Mouse (Mus musculus) forebrain, embryonic 15.5 days (tissue): ENCODE results near the gene Cnksr3. TPM values are rescaled to one million over a fixed set of nuclear protein-coding genes. Genes with fewer than 3 reads are reported as not detected.

ENCODE experiments used
- ATAC-seq: fragments of 200-750 bp; cut with Nextera tagmentation; replicated peaks from 2 replicates; pipeline ENCODE4 v1.8.0; 2017; ENCODE audit warnings: mild to moderate bottlenecking, moderate TSS enrichment, moderate library complexity
- H3K27ac ChIP-seq: fragments of 300-500 bp; sonication (generic); replicated peaks from 2 replicates; pipeline ENCODE4 v1.5.1; 2015; ENCODE audit warnings: mild to moderate bottlenecking, inconsistent platforms
- H3K27me3 ChIP-seq: fragments of 300-500 bp; sonication (generic); 2 replicates; pipeline ENCODE4 v1.6.1; 2015; ENCODE audit warnings: inconsistent platforms
- H3K36me3 ChIP-seq: fragments of 300-500 bp; sonication (generic); 2 replicates; pipeline ENCODE4 v1.6.1; 2015; ENCODE audit warnings: mild to moderate bottlenecking, inconsistent platforms
- H3K4me1 ChIP-seq: fragments of 300-500 bp; sonication (generic); 2 replicates; pipeline ENCODE4 v1.6.1; 2015; ENCODE audit warnings: inconsistent platforms
- H3K4me2 ChIP-seq: fragments of 300-500 bp; sonication (generic); replicated peaks from 2 replicates; pipeline ENCODE4 v1.6.1; 2015; ENCODE audit warnings: mild to moderate bottlenecking, inconsistent platforms
- H3K4me3 ChIP-seq: fragments of 300-500 bp; sonication (generic); 2 replicates; pipeline ENCODE4 v1.5.1; 2015; ENCODE audit warnings: mild to moderate bottlenecking, inconsistent platforms
- H3K9ac ChIP-seq: fragments of 300-500 bp; sonication (generic); replicated peaks from 2 replicates; pipeline ENCODE4 v1.6.1; 2015; ENCODE audit warnings: mild to moderate bottlenecking, inconsistent platforms
- H3K9me3 ChIP-seq: fragments of 300-500 bp; sonication (generic); 2 replicates; pipeline ENCODE4 v1.6.1; 2016; ENCODE audit warnings: inconsistent platforms
- WGBS: fragments of 180-500 bp; shearing (Covaris S2); methylation state at CpG from one replicate; pipeline ENCODE4 v1.1.7; 2015; ENCODE audit warnings: mixed read lengths; 5-methylcytosine and 5-hydroxymethylcytosine counted together
- polyA plus RNA-seq: library from polyadenylated mRNA; unstranded; fragments of >200 nt; fragmentation: Nextera tagmentation; extraction: Ambion mirVana; gene quantifications from 2 replicates; pipeline ENCODE4 v1.2.1, GENCODE M21; 2015

Cnksr3 gene
- polyA plus RNA-seq, 1 experiment from 2014 or later: 3.1 TPM

DNA sequence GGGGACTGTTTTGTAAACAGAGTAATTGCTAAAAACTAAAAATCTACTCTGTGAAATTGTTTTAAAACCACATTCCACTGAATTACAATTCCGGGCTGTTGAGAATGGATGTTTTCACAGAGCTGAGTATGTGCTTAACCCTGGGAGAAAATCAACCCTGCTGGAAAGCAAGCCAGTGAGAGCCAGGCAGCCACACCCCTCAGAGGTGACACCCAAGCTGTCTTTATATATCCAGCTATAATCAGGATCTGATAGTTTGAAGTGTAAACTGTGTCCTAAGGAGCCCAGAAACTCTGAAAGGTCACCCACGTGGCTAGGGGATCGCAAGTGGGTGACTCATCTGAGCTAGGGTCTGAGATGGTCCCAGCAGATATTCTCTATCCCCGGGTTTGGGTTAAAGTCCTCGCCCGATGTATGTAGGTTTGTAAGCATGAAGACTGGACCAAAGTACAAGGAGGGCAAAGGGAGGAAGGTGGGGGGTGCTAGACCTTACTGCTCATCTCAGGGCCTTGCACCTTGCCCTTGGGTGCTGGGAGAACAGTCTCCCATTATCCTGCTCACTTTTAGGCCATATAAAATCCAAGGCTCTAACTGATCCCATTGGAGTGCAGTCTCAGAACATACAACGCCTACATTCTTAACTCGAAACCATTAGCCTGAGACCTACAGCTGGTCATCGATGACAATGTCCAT lies 20.2 kb downstream of the Cnksr3 start:
- Histone ChIP-seq H3K4me2 (no peak overlapping the region), H3K4me1 (peaks cover 5% of the 10 kb centered on the region; the same call in 1 of the 2 replicates), H3K9me3 (no peaks in the 10 kb centered on the region), H3K4me3 (no peak overlapping the region), H3K27ac (no peak overlapping the region), H3K36me3 (no peaks in the 10 kb centered on the region), H3K9ac (no peak overlapping the region), H3K27me3 (no peaks in the 10 kb centered on the region)
- ATAC-seq: no peak
- 92% methylated on average over 9 of the region's 9 CpGs for WGBS

DNA sequence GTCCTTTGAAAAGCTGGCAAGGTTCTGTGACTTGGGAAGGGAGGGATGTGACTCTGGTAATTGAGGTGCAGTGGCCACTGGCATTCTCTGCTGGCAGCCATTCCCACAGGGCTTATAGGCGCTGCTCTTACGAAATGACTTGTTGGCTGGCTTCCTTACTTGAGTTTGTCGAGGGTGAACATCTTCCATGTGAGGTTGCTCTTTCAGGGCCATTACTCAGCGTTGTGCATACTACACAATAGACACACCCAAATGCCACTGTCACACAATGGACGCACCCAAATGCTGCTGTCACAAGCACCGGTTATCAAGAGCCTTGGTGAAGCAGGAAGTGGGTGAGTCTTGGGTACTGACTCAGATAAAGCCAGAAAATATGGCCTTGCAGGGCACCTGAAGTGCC lies 22.8 kb downstream of the Cnksr3 start:
- H3K9ac ChIP-seq: no peak overlapping the region
- H3K4me2 ChIP-seq: no peak overlapping the region
- no peak for ATAC-seq
- no peaks in the 10 kb centered on the region for H3K36me3 ChIP-seq
- H3K9me3 ChIP-seq: no peaks in the 10 kb centered on the region
- no peak overlapping the region for H3K27ac ChIP-seq
- 89% methylated on average over 6 of the region's 6 CpGs for WGBS
- H3K4me1 ChIP-seq: no peaks in the 10 kb centered on the region
- H3K27me3 ChIP-seq: no peaks in the 10 kb centered on the region
- no peak overlapping the region for H3K4me3 ChIP-seq

DNA sequence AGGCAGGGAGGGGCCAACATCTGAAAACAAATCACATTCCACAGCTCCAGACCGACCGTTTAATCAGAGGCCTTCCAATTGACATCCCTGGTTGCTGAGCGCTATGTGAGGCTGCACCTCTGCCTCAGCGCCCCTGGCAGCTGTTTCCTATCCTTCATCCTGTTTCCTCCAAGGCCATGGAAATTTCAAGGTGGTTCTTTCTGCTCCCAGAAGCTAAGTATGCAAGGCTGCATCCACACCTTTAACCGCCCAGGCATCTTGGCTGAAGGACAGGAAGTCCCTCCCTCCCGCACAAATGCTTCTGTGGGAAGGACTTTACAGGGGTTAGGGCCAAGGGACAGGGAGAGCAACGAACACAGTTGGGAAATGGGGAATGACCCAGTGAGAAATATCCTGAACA lies 24.2 kb downstream of the Cnksr3 start:
- H3K9me3 ChIP-seq: no peaks in the 10 kb centered on the region
- ATAC-seq: no peak
- no peaks in the 10 kb centered on the region for H3K27me3 ChIP-seq
- 84% methylated on average over 7 of the region's 7 CpGs for WGBS
- H3K4me3 ChIP-seq: no peak overlapping the region
- no peak overlapping the region for H3K4me2 ChIP-seq
- H3K36me3 ChIP-seq: no peaks in the 10 kb centered on the region
- H3K9ac ChIP-seq: no peak overlapping the region
- no peaks in the 10 kb centered on the region for H3K4me1 ChIP-seq
- no peak overlapping the region for H3K27ac ChIP-seq

DNA sequence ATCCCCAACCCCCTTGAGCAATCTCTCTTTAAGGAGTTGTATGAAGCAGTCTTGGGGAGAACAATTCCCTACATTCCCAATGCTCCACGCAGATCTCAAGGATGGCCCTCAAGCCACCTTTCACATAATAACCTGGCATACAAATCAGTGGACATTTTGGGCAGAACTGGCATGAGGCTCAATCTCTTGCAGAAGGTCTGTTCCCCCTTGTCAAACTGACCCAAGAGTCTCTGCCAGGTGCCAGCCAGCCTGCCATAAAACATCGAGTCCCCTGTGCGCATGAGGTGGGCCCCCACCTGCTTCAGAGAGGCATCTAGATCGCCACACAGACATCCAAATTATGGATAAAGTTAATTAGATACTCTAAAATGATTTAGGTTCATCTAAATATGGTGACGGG lies 25.0 kb downstream of the Cnksr3 start:
- no peak overlapping the region for H3K27ac ChIP-seq
- no peaks in the 10 kb centered on the region for H3K36me3 ChIP-seq
- WGBS: 93% methylated on average over 5 of the region's 5 CpGs
- H3K9me3 ChIP-seq: no peaks in the 10 kb centered on the region
- H3K4me1 ChIP-seq: no peaks in the 10 kb centered on the region
- no peak for ATAC-seq
- no peaks in the 10 kb centered on the region for H3K27me3 ChIP-seq
- no peak overlapping the region for H3K4me2 ChIP-seq
- H3K4me3 ChIP-seq: no peak overlapping the region
- no peak overlapping the region for H3K9ac ChIP-seq

DNA sequence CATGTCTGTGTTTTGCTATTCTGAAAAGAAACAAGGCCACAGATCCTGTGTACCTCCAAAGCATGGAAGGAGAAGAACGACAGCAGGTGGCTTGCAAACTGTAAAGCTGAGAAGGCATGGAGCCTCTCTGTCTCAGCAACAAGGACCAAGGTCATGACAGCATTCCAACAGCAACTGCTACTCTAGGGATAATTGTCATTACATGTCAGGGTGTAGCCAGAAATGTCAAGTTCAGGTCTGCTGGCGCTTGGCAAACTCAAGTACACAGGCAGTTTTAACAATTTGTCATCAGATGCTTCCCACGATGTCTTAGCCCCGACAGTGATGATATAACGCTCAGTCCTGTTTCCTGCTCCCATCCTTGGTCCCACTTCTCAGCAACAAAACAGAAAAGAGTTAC lies 26.0 kb downstream of the Cnksr3 start:
- H3K4me3 ChIP-seq: no peak overlapping the region
- ATAC-seq: no peak
- H3K27me3 ChIP-seq: no peaks in the 10 kb centered on the region
- no peaks in the 10 kb centered on the region for H3K9me3 ChIP-seq
- no peaks in the 10 kb centered on the region for H3K4me1 ChIP-seq
- WGBS: 94% methylated on average over 5 of the region's 5 CpGs
- no peak overlapping the region for H3K9ac ChIP-seq
- no peaks in the 10 kb centered on the region for H3K36me3 ChIP-seq
- H3K4me2 ChIP-seq: no peak overlapping the region
- H3K27ac ChIP-seq: no peak overlapping the region

DNA sequence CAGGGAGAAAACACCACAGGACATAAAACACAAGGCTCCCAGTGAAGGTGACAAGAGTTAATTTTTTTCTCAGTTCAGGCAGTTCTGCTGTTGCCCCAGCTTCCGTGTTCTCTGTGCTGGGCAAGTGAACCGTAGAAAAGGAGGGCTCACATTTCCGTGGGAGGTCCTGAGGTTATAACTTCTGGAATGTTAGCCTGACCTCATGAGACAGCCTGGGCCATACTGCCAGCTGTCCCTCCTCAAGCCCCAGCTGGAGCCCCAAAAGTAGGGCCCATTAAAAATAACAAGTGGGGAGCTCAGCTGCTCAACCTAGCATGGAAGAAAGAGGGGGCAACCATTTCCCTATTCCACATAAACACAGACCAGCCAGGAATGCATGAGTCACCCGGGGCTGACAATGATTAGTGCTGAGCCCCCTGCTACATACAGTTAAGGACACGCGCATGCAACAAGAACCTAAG lies 28.8 kb downstream of the Cnksr3 start:
- 50% methylated on average over 6 of the region's 6 CpGs for WGBS
- no peak for ATAC-seq

DNA sequence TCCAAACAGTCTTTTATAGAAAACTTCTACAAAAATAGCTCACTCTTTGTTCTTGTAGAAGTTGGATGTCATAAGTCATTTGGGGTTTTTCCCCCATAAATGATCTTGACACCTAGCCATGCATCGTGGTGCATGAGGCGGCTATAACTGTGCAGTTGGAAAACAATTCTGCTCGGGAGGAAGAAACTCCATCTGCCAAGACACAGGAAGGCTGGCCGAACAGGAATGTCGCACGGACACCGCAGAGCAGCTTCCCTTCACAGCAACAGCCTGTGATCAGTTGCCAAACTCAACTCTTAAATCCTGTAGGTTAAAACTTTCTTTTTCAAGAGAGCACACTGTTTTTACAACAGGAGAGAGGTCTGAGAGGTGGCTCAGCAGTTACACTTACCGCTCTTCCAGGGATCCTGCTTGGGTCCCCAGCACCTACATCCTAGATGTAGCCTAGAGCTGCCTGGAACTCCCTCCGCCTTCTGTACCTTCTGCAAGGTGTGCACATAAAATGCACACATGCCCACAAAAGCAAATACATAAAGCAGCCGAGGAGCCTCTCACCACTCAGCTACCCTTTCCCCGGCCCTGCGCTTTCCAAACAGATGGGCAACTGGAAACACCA lies 29.4 kb downstream of the Cnksr3 start:
- Histone ChIP-seq H3K27me3 (no peaks in the 10 kb centered on the region), H3K27ac (no peak overlapping the region), H3K9me3 (no peaks in the 10 kb centered on the region), H3K4me3 (no peak overlapping the region), H3K4me1 (no peaks in the 10 kb centered on the region), H3K9ac (no peak overlapping the region), H3K4me2 (no peak overlapping the region), H3K36me3 (no peaks in the 10 kb centered on the region)
- WGBS: 82% methylated on average over 12 of the region's 12 CpGs
- no peak for ATAC-seq

More for the DNA sequence above, 28.8 kb downstream of the Cnksr3 start:
- H3K4me2 ChIP-seq: no peak overlapping the region
- no peak overlapping the region for H3K4me3 ChIP-seq
- no peaks in the 10 kb centered on the region for H3K9me3 ChIP-seq
- no peak overlapping the region for H3K9ac ChIP-seq
- H3K27ac ChIP-seq: no peak overlapping the region
- no peaks in the 10 kb centered on the region for H3K27me3 ChIP-seq
- no peaks in the 10 kb centered on the region for H3K4me1 ChIP-seq
- no peaks in the 10 kb centered on the region for H3K36me3 ChIP-seq

DNA sequence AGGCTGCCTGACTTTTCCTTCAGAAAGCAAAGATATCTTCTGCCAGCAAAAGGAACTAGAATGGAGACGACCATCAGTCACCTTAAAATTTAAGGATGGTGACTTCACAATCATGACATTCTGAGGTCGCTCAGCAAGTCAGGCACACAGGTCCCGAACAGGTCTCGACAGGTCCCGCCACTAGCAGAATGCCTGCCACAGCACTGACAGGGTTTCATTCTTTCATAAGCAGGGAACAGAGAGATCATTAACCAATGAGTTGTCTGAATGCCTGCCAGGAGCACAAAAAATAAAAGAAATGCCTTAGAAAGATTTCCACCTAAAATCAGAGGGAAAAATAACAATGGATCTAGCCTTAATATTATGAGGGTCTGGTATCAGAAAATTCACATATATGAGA lies 31.7 kb downstream of the Cnksr3 start:
- no peak for ATAC-seq
- H3K27ac ChIP-seq: no peak overlapping the region
- no peak overlapping the region for H3K9ac ChIP-seq
- no peaks in the 10 kb centered on the region for H3K36me3 ChIP-seq
- no peaks in the 10 kb centered on the region for H3K4me1 ChIP-seq
- 83% methylated on average over 5 of the region's 5 CpGs for WGBS
- no peaks in the 10 kb centered on the region for H3K27me3 ChIP-seq
- no peak overlapping the region for H3K4me2 ChIP-seq
- no peak overlapping the region for H3K4me3 ChIP-seq
- no peaks in the 10 kb centered on the region for H3K9me3 ChIP-seq

DNA sequence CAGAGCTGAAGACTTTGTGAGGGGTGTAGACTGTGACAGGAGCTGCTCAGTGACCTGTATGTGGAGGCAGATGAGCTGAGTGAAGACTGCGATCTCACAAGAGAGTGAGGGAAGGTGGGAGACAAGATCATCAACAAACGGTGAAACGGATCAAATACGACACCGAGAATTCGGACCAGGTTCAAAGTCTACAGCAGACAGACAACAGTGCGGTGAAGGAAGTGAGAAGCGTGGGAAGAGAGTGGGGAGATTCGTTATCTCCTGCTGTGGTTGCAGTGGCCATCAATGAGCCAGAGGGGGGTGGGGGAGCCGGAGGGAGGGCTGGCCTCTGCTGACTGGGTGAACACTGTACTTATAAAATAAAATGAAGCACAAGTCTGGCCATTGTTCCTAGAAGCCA lies 33.5 kb downstream of the Cnksr3 start:
- no peaks in the 10 kb centered on the region for H3K27me3 ChIP-seq
- no peak overlapping the region for H3K4me3 ChIP-seq
- no peaks in the 10 kb centered on the region for H3K36me3 ChIP-seq
- H3K4me2 ChIP-seq: no peak overlapping the region
- no peak overlapping the region for H3K9ac ChIP-seq
- 76% methylated on average over 10 of the region's 10 CpGs for WGBS
- ATAC-seq: no peak
- H3K27ac ChIP-seq: no peak overlapping the region
- H3K4me1 ChIP-seq: no peaks in the 10 kb centered on the region
- H3K9me3 ChIP-seq: no peaks in the 10 kb centered on the region

DNA sequence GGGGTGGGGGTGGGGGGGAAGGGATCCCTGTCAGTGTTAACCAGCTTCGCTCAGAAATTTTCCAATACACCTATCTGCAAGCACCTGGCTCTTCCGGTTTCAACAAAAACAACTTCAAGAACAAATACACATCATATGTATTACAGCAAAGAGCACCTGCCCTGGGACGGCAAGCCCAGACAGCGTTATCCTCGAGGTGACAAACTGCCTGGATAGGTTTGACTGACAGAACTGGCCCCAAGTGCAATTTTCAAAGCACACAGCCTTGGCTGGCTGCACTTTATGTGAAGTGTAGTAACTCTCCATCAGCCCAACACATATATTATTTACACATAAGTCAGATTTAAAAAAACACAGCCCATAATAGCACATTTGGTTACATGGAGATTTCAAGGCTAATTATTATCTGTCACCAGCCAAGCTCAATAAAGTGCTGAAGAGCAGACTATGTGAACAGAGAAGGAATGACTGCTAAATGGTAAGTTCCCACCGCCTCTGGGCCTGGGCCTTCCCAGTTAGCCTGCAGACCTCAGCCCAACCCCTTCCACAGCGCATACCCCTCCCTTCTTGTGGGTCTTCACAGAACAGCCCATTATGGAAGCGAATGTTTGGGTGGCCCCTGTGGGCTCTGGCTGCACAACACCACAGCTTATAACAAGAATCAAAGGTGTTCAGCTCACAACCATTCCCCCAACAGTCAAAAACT lies 35.7 kb downstream of the Cnksr3 start:
- Histone ChIP-seq H3K4me1 (no peaks in the 10 kb centered on the region), H3K9me3 (no peaks in the 10 kb centered on the region), H3K4me2 (no peak overlapping the region), H3K36me3 (no peaks in the 10 kb centered on the region), H3K4me3 (no peak overlapping the region), H3K27me3 (no peaks in the 10 kb centered on the region), H3K9ac (no peak overlapping the region), H3K27ac (no peak overlapping the region)
- no peak for ATAC-seq
- 90% methylated on average over 8 of the region's 8 CpGs for WGBS

DNA sequence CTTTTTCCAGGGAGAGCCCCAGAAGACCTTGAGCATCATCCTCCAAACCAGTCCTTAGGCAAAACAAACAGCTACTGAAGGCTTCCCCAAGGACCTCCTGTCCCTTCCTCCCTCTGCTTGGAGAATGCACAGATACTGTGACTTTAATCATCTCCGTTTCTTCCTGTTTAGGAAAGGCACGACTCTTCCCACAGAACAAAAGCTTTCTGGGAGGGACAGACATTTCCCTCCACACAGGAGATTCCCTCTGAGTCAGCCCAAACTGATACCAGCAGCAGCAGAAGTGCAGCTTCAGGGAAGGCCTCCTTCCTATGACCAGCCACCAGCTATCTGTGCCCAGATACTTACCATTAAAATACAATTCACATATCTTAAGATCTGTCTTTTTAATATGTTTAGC lies 37.6 kb downstream of the Cnksr3 start:
- no peak overlapping the region for H3K27ac ChIP-seq
- H3K27me3 ChIP-seq: no peaks in the 10 kb centered on the region
- no peaks in the 10 kb centered on the region for H3K4me1 ChIP-seq
- no peaks in the 10 kb centered on the region for H3K9me3 ChIP-seq
- 60% methylated on average over 2 of the region's 2 CpGs for WGBS
- ATAC-seq: no peak
- H3K4me3 ChIP-seq: no peak overlapping the region
- no peak overlapping the region for H3K4me2 ChIP-seq
- no peaks in the 10 kb centered on the region for H3K36me3 ChIP-seq
- no peak overlapping the region for H3K9ac ChIP-seq

DNA sequence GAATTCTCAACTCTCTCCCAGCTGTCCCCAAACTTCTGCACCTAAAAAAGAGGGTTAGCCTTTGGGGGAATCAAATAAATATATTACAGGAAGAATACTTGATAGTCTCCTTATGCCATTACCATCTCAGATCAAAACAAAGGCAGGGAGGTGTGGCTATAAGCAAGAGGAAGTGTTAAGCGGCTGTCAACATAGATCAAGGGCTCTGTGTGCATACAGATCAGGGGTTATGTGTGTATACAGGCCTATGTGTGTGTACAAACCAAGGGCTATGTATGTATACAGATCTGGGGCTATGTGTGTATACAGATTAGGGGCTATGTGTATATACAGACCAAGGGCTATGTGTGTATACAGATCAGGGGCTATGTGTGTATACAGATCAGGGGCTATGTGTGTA lies 38.9 kb downstream of the Cnksr3 start:
- H3K4me3 ChIP-seq: no peak overlapping the region
- no peaks in the 10 kb centered on the region for H3K9me3 ChIP-seq
- ATAC-seq: no peak
- H3K27ac ChIP-seq: no peak overlapping the region
- WGBS: 79% methylated on average over 1 of the region's 1 CpGs
- no peaks in the 10 kb centered on the region for H3K36me3 ChIP-seq
- no peaks in the 10 kb centered on the region for H3K4me1 ChIP-seq
- H3K9ac ChIP-seq: no peak overlapping the region
- H3K27me3 ChIP-seq: no peaks in the 10 kb centered on the region
- no peak overlapping the region for H3K4me2 ChIP-seq
